Mouse (Mus musculus): ENCODE results near the gene Mta3. TPM values are rescaled to one million over a fixed set of nuclear protein-coding genes. Genes with fewer than 3 reads are reported as not detected.

The Mta3 gene
- polyA plus RNA-seq (2012; rRNA removed): 35.4 and 35.9 TPM in 2 replicates

GRCm38 (mm10) chr17:83706116-83706593 is at the start of gene Mta3:
TSS of gene Mta3 (plus strand) at chr17:83706163.

GRCm38 (mm10) chr17:83847815-83848214 is 141.9 kb downstream of the Mta3 start, which contains the start of gene Haao:
TSS of gene Haao (minus strand) at chr17:83847963.

Other genes starting within 250 kb of the Mta3 start
- gene Cox7a2l, start 188.8 kb upstream of the Mta3 start, polyA plus RNA-seq (2012; rRNA removed): 224 and 283 TPM in 2 replicates
- 0.12 and 0.19 TPM in 2 replicates for gene Kcng3, start 74.3 kb upstream of the Mta3 start, polyA plus RNA-seq (2012; rRNA removed)
- 0.30 and 0.41 TPM in 2 replicates for gene Haao, start 141.8 kb downstream of the Mta3 start, polyA plus RNA-seq (2012; rRNA removed)

All from central nervous system, embryonic 11.5 days (tissue).